Mouse (Mus musculus) urinary bladder, adult 2 months (tissue): ENCODE measurements around the gene Nrp2. TPM values are rescaled to one million over a fixed set of nuclear protein-coding genes. Genes with fewer than 3 reads are reported as not detected.
A peak's percentile ranks its signal among the peaks of the same experiment; 100 is the strongest.

Experiments
- DNase-seq: peaks from one replicate; pipeline ENCODE4 v3.0.0; 2022; ENCODE audit warnings: low spot score
- polyA plus RNA-seq: library from polyadenylated mRNA; depleted of rRNA; stranded (reverse); fragments of >200 nt; gene quantifications from 2 replicates; pipeline ENCODE4 v1.2.3, GENCODE M21; 2012; rRNA removed

Gene Nrp2
- 114 and 146 TPM in 2 replicates for polyA plus RNA-seq

DNA sequence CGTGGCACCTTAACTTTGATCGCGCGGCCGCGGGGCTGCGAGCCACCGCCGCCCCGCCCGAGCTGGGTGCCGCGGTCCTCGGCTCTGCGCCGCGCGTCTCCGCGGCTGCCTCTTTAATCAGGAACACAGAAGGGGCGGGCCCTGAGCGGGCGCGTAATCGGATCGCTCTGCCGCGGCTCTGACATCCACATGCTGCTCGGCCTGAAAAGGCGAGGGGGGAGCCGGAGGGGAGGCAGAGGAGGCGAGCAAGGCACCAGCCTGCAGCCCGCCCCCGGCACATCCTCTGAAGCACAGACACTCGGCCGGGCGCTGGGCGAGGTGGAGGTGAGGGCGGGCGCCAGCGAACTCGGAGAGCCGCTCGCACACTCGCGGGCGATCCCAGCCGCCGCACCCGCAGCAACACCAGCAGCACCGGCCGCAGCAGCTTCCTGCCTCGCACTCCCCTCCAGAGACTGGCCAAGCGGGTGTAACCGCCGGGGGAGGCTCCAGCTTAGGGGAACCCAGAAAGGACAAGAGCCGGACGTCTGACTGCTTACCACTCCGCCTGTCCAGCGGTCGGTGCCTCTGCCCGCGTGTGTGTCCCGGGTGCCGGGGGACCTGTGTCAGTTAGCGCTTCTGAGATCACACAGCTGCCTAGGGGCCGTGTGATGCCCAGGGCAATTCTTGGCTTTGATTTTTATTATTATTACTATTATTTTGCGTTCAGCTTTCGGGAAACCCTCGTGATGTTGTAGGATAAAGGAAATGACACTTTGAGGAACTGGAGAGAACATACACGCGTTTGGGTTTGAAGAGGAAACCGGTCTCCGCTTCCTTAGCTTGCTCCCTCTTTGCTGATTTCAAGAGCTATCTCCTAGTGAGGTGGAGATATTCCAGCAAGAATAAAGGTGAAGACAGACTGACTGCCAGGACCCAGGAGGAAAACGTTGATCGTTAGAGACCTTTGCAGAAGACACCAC, at the start of gene Nrp2:
Gene Nrp2 (plus strand): TSS at position 128 of the 959 bp plus-strand sequence.
- peak; percentile 81 for DNase-seq

DNA sequence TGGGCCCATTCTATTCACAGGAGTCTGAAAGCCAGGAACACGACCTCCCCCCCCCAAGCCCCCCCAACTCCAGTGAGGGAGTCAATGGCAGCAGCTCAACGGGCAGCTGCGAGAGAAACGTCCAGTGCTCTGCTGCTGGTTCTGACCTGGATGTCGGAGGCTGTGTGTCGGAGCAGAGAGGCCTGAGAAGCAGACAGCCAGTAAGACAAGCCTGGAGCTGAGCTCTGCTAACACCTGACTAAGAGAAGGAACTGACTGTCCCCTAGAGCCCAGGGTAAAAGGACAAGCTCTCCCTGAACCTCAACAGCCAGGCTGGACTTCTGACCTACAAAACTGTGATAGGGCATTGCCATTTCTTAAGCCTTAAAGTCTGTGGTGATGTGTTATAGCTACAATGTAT, 48.6 kb upstream of the Nrp2 start:
- DNase-seq, result no peak

DNA sequence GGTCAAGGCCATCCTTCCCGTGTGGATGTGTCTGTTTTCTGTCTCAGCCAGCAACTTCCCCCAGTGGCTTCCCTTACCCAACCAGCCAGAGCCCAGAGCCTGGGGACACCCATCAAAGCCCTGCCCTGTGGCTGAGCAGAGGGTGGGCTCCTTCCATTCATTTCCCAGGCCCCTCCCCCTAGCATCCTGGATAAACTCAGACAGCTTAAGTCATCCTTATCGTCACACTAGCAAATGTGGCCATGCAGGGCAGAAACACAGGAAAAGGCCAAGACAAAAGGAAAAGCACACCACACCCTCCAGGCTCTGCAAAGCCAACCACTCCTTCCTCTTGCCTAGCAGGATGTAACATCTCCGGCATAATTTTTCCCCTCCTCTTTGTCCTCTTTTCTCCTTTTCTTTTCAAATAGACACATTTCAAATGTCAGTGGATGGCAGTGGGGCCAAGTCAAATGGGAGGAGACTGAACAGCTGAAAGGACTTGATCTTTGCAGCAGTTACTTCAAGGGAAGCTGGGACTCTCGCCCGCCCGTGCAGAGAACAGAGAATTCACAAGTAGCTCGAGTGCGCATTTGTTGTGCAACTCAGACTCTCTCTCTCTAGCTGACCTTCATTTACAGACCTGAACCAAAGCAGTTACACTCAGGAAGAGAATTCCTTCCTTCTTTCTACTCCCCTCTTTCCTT, 38.0 kb upstream of the Nrp2 start:
- no peak for DNase-seq

DNA sequence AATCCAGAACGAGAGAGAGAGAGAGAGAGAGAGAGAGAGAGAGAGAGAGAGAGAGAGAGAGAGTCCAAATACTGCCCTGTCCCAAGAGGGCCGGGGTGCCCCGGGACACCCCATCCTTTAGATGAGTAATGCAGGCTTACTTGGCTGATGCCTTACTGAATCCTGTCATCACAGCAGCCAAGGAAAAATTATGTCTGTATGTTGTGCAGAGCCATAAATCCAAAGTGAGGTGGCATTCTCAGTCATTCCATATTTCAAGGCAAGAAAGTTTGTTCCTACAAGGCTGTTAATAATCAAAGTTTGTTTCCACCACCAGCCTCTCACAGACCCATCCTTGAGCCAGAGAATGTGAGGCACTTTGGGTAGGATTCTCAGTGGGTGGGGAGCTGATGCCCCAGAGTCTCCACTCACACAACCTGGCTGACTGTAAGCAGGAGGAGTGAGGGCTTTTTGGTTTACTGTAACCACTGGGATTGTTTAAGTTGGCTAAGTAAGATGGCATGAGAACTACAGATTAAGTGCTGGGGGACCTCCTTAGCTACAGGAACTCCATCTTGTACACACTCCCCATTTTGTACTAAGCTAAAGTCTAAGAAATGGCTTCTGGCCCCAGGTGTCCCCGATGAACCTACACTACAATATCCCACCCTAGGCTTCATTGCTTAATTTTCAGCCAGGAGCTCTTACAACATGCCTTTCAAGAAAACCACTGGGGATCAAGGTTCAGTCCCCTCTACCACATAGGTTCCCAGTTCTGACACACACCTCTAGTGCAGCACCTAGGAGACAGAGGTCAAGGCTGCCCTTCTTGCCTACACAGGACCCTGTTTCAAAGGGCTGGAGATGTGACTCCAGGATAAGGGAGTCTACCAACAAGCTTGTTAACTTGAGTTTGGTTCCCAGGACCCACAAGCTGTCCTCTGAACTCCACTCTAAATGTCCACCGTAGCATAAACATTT, 37.0 kb upstream of the Nrp2 start:
- DNase-seq, result no peak

DNA sequence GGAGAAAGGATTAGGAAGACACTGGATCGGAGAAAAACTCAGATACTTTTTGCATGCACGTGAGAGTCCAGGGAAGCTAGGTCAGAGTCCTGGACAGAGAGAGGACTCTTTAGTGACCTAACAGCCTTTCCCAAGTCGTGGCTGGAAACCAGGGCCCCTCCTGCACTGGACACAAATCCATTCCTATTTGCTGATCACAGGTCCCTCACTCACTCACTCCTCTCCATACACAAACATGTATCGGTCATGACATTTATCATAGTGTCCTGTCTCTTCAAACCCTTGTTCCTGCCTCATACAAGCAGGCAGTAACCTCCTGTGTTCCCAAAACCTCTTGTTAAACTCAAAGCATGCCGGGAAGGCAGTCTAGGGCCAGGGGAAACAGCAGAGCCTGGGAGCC, 36.3 kb upstream of the Nrp2 start:
- DNase-seq, result no peak

DNA sequence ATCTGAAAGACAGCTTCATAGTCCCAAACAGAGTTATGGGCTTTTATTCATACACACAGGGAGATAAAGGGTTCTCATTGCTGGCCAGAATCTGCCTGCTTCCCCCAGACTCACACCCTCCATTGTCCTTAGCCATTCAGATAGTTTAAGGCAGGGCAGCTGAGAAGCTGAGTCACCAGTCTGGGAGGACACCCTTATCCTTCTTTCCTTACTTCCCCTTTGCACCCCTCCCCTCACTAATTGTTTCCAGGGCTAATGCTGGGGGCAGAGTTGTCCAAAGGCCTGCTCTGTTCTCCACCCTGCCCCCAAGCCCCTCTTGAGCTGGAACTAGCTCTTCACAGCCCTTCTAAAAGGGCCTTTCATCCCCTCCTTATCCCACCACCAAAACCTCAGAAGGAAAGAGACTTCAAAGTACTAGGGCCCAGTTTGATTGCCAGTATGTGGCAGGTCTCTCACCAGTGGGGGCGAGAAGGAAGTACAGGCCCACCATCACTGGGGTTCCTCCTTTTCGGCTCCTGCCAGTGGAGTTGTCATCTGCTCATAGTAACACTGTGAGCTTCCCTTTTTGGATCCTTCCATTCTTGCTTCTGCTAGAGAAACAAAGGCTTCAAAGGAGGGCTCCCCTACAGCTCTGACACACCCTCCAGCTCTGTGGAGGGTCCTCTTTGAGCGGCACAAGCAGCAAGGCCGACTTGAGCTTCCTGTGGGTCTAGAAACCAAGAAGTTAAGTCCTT, 24.3 kb upstream of the Nrp2 start:
- DNase-seq, result no peak

DNA sequence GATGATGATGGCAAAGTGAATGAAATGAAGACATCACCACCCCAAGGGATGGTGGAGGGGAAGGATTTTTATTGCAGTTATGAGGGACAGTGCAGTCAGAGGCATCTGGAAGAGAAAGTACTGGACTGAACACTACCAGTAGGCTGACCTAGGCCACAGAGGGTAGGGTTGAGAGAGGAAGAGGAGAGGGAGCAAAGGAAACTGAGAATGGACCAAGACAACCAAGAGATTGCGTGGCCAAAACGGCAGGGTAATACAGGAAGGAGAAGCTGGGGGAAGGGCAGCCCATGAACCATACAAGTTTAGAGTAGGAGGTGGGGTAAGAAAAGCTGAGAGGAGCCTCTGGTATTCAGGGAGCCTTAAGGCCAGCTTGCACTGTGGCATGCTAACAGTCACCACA, 23.6 kb upstream of the Nrp2 start:
- no peak for DNase-seq

DNA sequence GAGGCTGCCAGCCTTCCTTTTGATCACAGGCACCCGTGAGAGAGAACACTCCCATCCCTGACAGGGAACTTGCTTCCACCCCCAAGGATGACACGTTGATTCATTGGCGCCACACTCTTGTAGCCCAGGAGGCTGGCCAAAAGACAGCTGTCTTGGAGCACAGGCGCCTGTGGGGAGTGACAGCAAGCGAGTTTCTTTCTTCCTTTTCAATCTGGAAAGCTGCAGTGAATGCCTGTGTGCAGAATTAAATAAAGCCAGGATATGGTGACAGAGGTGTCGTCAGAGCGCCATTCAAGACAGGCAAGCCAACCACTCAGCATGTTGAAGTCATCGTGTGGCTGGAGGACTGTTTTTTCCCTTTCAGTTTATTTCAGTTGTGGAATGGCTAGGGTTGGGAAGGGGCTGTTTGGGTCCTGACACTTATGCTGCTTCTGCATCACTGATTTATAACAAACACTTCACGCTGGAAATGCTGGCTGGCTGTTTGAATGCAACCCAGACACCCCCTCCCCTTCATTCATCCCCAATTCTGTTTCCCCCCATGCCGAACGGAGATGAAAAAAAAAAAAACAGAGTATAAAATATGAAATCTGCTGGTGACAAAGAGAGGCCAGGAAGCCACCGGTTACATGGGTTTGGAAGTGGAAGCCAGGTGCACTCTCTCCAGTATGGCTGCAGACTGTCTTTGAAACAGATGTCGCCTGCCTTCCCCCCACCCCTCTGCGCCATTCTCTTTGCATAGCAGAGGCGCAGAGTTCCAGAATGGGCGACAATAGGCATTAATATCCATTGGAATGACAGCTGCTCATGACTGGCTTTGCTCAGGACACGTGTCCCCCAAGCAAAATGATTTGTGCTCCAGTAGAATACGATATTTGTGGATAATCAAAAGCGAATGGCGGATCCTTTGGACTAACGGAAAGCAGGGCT, 20.4 kb upstream of the Nrp2 start:
- DNase-seq, result no peak

DNA sequence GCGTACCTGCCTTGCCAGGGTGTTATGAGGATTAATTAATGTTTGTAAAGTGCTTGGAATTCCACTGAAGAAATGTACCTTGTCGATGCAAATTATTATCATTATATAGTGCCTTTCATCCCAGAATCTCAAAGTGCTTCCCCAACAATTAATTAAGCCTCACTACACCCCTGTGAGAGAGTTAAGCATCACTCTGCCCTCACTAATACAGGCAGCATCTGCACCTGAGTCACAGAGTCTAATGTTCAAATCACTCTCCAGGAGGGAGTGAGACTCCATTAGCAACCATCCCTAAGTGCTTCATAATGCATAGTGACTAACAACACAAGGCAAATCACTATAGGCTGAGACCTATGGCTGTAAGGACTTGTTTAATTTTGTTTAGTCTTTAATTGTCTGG, 19.6 kb upstream of the Nrp2 start:
- no peak for DNase-seq

DNA sequence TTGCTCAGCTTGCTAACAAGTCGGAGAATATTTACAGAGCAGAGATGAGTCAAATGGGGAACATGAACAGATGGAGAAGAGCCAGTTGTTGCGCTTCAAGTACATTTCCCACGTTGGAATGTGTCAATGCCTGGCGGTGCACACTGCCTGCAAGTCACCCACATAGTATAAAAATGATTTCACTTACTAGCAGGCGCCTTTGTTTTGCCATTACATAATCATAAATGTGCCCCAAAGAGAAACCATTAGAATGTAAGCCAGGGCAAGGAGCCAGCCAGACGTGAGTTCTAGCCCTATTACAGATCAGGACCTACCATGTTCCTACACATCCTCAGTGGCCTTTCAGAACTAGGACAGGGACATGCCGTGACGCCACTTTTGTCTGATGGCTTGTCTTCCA, 15.6 kb upstream of the Nrp2 start:
- no peak for DNase-seq

DNA sequence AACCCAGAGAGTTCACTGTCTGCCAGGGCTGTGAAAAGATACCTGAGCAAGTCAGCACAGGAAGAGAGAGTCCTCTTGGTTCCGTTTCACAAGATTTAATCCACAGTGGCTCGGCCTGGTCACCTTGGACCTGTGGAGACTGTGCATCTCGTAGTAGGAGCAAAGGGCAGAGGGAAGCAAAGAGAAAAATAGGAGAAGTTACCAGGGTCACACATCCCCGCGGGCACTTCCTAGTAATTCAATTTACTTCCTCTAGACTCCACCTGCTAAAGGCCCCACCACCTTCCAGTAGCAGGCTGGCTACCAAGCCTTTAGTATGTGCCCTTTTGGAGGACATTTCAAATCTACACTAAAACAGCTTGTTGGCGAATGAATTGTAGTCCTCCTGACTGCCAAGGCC, 11.9 kb upstream of the Nrp2 start:
- no peak for DNase-seq

DNA sequence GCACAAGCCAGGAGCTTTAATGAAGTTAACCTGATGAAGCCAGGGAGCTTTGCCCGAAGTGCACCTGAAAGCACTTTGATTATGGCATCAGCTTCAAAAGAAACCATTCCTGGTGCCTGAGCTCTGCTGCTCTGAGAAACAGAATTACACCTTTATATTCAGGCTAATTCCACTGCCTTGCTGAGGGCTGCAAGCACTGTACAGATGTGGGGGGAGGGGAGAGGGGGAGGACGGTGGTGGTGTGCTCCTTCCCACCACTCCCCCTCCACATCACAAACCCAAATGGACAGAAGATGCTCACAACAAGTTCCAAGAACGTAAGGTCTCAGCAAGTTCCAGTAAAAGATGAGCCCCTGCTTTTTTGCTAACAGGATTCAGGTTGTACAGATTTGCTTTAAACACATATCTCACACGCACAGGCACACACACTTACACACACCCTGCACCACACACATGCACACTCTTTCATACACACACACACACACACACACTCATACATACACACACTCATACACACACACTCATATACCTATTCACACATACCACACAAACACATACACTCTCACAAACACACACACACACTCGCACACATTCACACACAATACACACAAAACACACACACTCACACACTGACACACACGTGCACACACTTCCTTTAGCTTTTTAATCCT, 6.6 kb upstream of the Nrp2 start:
- DNase-seq, result no peak

DNA sequence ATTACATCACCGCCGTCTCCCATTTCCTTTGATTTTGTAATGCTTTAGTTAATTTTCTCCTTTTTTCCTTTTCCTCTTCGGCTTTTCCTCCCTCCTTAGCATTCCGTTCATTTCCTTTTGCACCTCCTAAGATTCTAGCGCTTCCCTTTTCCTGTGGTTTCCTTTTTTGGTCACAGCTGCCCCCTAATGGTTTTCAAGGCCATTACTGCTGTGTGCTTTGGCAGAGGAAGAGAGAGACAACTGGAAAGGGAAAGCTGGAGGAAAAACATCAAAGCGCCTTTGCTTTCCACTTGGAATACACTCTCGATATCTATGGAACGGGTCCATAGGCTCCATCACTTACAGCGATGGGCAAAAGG, 6.1 kb upstream of the Nrp2 start:
- DNase-seq, result no peak

DNA sequence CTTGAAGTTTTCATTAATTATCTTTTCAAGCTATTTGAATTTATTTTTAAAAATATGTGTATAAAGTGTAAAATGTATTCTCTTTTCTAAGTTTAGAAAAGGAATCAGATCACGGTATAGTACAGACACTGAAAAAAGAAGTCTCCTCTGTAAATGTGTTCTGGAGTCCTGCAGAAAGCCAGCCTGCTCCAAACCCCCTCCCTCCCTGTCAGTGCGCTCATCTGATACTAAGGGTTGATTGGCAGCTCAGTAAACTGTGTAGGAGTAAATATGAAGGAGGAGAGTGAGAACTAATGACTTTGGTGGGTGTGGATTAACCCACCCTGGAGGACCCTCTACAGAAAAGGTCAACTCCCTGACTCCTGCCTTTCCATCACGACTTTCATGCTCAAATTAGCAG, 5.7 kb upstream of the Nrp2 start:
- DNase-seq, result no peak

DNA sequence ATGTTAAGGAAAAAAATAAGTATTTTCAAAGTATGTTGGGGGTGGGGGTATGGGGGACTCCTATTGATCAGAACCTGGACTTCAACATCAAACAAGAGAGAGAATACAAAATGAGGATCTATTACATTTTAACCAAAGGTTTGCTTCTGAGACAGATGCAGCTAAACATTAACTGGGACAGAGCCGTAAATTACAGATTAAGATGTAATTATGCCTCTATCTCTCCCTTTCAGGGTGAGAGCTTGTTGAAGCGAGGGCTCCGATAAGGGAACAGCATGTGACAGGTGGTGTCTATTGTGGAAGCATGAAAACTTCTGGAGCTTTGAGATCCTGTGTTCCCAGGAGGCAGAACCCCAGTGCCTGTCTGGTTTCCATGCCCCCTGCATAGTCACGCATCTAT, 3.3 kb upstream of the Nrp2 start:
- DNase-seq, result no peak

DNA sequence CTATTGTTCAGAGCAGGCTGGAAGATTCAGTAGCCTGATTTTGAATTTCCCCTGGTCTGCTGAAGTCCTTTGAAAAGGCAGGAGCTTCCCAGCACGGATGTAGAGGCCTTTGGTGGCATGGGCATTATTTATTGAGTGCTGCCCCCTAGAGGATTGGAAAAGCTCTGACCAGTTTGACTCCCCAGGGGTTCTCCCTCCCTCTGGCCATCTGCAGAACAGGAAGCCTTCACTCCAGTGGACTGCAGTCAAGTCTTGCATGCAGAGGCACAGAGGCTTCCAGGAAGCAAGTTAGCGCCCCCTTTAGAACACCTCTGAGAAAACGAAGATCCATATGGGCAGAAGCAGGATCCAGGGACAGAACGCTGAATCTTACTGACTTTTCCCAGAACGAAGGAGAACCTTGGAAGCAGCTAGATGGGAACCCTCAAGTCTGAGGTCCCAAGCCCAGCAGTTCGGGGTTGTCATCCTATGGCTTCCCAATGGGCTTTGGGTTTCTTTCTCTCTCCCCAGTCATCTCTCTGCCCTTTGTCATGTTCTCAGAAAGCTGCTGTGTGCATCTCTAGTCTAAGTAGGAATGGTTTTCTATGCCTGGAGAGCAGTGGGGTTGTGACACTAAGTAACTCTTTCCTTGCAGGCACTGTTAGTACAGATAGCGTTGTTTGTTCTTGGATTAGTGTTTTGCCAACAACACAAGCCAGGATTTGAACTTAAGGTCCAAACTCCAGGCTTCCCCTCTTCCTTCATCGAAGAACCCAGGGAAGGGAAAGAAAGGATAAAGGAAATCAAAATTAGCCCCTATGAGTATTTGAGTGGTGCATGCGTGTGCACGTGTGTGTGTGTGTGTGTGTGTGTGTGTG, 1.8 kb upstream of the Nrp2 start:
- no peak for DNase-seq

DNA sequence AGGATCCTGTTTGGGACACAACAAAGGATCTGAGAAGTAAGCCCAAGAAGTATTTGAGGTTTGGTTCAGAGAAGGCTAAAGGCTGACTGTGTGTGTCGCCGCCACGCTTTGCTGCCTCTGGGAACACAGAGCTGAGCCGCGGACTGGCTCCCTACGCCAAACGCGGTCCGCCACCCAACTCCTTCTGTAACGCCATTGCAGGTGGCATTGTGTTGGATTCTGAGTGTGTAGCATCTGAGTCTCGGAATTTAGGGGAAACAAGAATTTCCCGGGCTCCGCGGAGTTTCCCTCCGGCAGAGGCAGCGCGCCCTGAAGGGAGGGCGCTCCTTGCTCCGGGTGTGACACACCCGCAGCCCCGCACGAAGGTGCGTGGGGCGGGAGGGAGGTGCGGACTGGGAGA, 342 bp upstream of the Nrp2 start:
- no peak for DNase-seq

DNA sequence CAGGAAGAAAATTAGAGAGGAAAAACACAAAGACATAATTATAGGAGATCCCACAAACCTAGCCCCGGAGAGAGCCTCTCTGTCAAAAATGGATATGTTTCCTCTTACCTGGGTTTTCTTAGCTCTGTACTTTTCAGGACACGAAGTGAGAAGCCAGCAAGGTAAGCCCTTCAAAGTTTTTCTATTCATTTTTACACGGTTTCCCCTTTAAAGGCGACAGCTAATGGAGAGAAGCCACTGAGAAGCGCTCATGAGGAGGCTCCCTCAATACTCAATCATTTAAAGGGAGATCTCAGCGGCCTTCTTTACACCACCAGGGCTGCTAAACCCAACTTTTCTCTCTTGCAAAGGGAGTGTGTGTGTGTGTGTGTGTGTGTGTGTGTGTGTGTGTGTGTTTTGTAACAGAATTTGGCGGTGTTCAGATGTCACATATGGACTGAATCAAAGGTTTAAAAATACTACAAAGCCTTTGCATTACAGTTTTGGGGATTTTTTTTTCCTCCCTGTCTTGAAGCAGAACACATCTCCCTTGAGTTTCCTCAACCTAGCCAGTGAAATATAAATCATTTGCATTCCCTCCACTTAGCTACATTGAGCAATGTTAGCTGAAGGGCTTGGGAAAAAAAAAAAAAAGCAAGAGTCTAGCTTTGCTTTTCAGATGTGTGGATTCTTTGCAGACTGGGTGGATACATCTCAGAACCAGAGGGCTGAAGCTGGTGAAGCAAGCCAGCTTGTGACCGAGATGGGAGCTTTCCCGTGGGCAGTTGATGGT, 1.2 kb downstream of the Nrp2 start:
- DNase-seq, result no peak
